Mouse (Mus musculus): ENCODE measurements around the gene Arl6ip4. TPM values are rescaled to one million over a fixed set of nuclear protein-coding genes. Genes with fewer than 3 reads are reported as not detected.

Arl6ip4 gene
- total RNA-seq, 2 experiments from 2014 or later, result 77.2 to 80.9 TPM

GRCm38 (mm10) chr5:124093852-124094604 is 21.9 kb upstream of the Arl6ip4 start:
- DNase-seq (ENCODE audit: low spot score in 2 of 2), result no peak

- no peak for DNase-seq (ENCODE audit: low spot score in 2 of 2)
Observed at GRCm38 (mm10) chr5:124095077-124095581, 20.8 kb upstream of the Arl6ip4 start.

GRCm38 (mm10) chr5:124095596-124096232 is 20.2 kb upstream of the Arl6ip4 start, which contains the start of gene Abcb9:
Abcb9 (minus strand) TSS chr5:124095798.
- peak; percentile 97 for DNase-seq (ENCODE audit: low spot score in 2 of 2)

GRCm38 (mm10) chr5:124098923-124099322 is 17.0 kb upstream of the Arl6ip4 start:
- no peak for DNase-seq (ENCODE audit: low spot score in 2 of 2)

GRCm38 (mm10) chr5:124100128-124101044 is 15.5 kb upstream of the Arl6ip4 start:
- DNase-seq (ENCODE audit: low spot score in 2 of 2), result no peak

- no peak for DNase-seq (ENCODE audit: low spot score in 2 of 2)
Observed at GRCm38 (mm10) chr5:124102326-124102725, 13.6 kb upstream of the Arl6ip4 start.

GRCm38 (mm10) chr5:124103020-124103419 is 12.9 kb upstream of the Arl6ip4 start:
- DNase-seq (ENCODE audit: low spot score in 2 of 2), result no peak

GRCm38 (mm10) chr5:124103552-124103951 is 12.3 kb upstream of the Arl6ip4 start:
- DNase-seq (ENCODE audit: low spot score in 2 of 2), result no peak

- DNase-seq (ENCODE audit: low spot score in 2 of 2), result no peak
Observed at GRCm38 (mm10) chr5:124111077-124111741, 4.7 kb upstream of the Arl6ip4 start.

- DNase-seq (ENCODE audit: low spot score in 2 of 2), result peak; percentile 82 to 90
Observed at GRCm38 (mm10) chr5:124111742-124112497, 4.0 kb upstream of the Arl6ip4 start, which contains the start of gene Ogfod2. Ogfod2 (plus strand) TSS chr5:124112297.

- DNase-seq (ENCODE audit: low spot score in 2 of 2), result no peak
Observed at GRCm38 (mm10) chr5:124112531-124112930, 3.4 kb upstream of the Arl6ip4 start.

- peak in 1 of 2 experiments; percentile 50 for DNase-seq (ENCODE audit: low spot score in 2 of 2)
Observed at GRCm38 (mm10) chr5:124113030-124113429, 2.9 kb upstream of the Arl6ip4 start.

GRCm38 (mm10) chr5:124114276-124115025 is 1.4 kb upstream of the Arl6ip4 start:
- no peak for DNase-seq (ENCODE audit: low spot score in 2 of 2)

- DNase-seq (ENCODE audit: low spot score in 2 of 2), result no peak
Observed at GRCm38 (mm10) chr5:124115531-124115930, 358 bp upstream of the Arl6ip4 start.

GRCm38 (mm10) chr5:124119204-124119603 is 3.3 kb downstream of the Arl6ip4 start:
- no peak for DNase-seq (ENCODE audit: low spot score in 2 of 2)

GRCm38 (mm10) chr5:124122357-124122756 is 6.5 kb downstream of the Arl6ip4 start:
- no peak for DNase-seq (ENCODE audit: low spot score in 2 of 2)

GRCm38 (mm10) chr5:124125093-124125492 is 9.2 kb downstream of the Arl6ip4 start:
- no peak for DNase-seq (ENCODE audit: low spot score in 2 of 2)

- no peak for DNase-seq (ENCODE audit: low spot score in 2 of 2)
Observed at GRCm38 (mm10) chr5:124134261-124134660, 18.4 kb downstream of the Arl6ip4 start.

- no peak for DNase-seq (ENCODE audit: low spot score in 2 of 2)
Observed at GRCm38 (mm10) chr5:124138066-124138465, 22.2 kb downstream of the Arl6ip4 start.
